Mouse (Mus musculus) lung, postnatal 0 days (tissue): ENCODE data around the gene Zfp78.

Experiments used
- CTCF ChIP-seq: IDR thresholded peaks from 2 replicates; pipeline ENCODE4 v1.5.1; 2016; ENCODE audit warnings: antibody characterized with exemption, mild to moderate bottlenecking
- EP300 ChIP-seq: IDR thresholded peaks from 2 replicates; pipeline ENCODE4 v1.6.1; 2016; ENCODE audit warnings: antibody characterized with exemption, mild to moderate bottlenecking, control low read depth

- TF ChIP-seq CTCF (no peak), EP300 (no peak)
Observed at GRCm38 (mm10) chr7:6372993-6373392, 9.9 kb downstream of the Zfp78 start.
